Mouse (Mus musculus) kidney, postnatal 4 days (tissue): ENCODE measurements around the gene Parp12.

Source experiments
- DNase-seq, 2 experiments: peaks; one replicate each; pipeline ENCODE4 v3.0.0; 2021; ENCODE audit warnings: mixed read lengths in 2 of 2

The Parp12 gene

GRCm38 (mm10) chr6:39057161-39057560, 61.0 kb downstream of the Parp12 start:
- no peak for DNase-seq

GRCm38 (mm10) chr6:39055831-39056261, 62.3 kb downstream of the Parp12 start:
- no peak for DNase-seq

- DNase-seq = no peak
Measured at GRCm38 (mm10) chr6:39054878-39055508, 63.2 kb downstream of the Parp12 start.

DNA sequence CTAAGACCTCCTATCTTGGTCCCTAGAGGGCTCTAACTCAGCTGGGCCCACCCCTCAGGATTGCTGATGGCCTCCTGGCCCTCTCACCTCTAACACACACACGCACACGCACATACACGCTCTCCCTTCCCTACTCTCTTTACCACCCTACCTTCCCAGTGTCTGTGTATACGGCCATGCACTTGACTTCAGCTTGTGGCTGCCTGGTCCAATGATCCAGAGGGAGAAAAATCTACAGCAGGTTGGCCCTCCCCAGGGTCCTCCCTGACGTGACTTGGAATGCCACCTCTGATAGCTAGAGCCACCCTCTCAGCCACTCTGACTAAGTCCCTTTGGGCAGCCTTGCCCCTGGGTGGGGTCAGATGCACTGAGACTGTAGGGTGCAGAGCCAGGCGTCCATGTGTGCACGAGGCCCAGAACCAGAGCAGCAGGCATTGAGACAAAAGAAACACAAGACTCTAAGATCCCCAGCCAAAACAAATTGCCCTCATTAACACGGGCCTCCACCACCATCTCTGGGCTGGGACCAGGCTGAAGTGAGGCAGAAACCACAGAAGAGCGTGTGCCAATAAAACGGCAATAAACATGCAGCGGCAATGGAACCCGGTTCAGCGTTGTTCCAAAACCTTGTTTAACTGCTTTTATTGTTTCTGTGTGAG, 63.8 kb downstream of the Parp12 start:
- peak in 1 of 2 experiments; percentile 24 for DNase-seq

GRCm38 (mm10) chr6:39052636-39053035, 65.5 kb downstream of the Parp12 start:
- no peak for DNase-seq

DNA sequence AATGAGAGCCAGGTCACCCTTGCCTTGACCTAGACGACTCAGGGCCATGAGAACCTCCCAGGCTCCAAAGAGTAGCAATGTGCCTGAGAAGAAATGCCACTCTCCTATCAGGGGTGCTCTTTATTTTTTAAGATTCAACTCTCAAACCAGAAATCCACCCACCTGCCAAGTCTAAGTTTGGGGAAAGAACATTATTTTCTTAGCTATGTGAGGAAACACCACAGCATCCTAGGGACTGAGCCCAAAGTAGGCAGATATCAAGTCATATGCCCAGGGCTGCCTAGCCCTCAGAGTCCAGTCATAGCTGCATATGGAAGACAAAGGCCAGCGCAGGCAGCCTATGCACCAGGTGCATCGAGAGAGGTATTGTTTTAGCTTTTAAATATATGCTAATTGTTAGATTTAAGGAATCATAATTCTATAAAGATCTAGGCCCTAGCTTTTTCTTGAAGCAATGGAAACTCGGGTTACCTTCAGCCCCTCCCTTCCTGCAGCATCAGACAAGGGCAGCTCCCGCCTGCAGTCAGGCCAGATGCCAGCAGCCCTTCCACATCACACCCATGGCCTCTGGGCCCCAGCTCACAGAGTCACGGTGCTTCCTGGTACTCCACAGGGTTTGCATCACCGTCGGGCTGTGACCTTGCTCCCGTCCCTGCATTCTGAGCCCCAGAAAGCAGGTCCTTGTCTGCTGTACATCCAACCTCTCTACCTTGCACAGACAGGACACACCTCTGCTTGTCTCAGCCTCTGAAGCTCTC, 66.2 kb downstream of the Parp12 start:
- no peak for DNase-seq

- peak; percentile 55 to 62 for DNase-seq
Measured at GRCm38 (mm10) chr6:39050836-39051235, 67.3 kb downstream of the Parp12 start.

- DNase-seq = no peak
Measured at GRCm38 (mm10) chr6:39049141-39049540, 69.0 kb downstream of the Parp12 start.

- DNase-seq = no peak
Measured at GRCm38 (mm10) chr6:39040451-39040850, 77.7 kb downstream of the Parp12 start.
